Mouse (Mus musculus) T-helper 1 cell (primary cell): ENCODE measurements around the gene AI467606.

Experiments used
- in situ Hi-C: fragments of 300-600 bp; cut with MboI, MseI; formaldehyde crosslinking; loops from one replicate; pipeline ENCODE4 v1.15.1; 2025; ENCODE audit warnings: high pct_unique_total_duplicates

AI467606 gene

GRCm38 (mm10) chr7:127121061-127121910 lies 30.1 kb downstream of the AI467606 start:
- in situ Hi-C loops, result no loop called here

- in situ Hi-C loops, result no loop called here
Measured at GRCm38 (mm10) chr7:127121911-127122270, 30.7 kb downstream of the AI467606 start, which contains the start of gene Qprt. TSS of gene Qprt (minus strand) at chr7:127122226.

DNA sequence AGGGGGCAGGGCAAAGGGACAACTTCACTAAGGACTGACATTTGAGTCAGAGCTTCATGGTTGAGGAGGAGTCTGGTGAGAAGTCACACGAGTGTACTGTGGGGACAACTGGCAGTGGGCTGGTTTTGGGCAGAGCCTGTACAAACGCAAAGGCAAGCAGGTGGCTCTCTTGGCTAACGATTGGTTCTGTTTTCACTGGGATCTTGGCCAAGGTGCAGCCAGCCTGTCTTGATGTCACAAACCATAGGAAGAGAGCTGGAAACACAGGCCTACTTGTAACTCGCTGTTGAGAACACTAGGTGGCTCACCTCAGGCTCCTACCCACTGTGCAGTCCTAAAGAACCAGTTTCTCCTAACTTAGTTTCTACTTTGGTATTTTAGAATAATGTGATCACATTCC lies 38.5 kb downstream of the AI467606 start:
- in situ Hi-C loops, result no loop called here

DNA sequence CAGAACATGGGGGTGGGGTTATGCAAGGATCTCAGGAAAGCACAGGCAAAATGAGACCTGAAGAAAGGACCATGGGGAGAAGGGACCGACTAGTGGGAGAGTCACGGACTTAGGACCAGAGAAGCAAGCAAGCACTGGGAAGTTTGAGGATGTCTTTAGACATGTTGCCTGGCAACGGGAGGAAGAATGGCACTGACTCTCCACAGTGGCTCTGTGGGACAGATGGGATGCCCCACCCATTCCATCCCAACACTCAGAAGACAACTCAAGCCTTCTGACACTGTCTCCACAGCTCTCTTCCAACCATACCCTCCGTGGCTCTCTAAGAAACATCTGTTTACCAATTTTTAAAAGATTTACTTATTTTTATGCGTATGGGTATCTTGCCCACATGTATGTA lies 42.0 kb downstream of the AI467606 start:
- in situ Hi-C loops, result no loop called here

- in situ Hi-C loops, result loop anchor here (5.0 kb wide), 1 partner anchor 62 kb away; the partner anchor contains the start of gene Cd2bp2
Measured at GRCm38 (mm10) chr7:127134821-127135447, 43.8 kb downstream of the AI467606 start.

DNA sequence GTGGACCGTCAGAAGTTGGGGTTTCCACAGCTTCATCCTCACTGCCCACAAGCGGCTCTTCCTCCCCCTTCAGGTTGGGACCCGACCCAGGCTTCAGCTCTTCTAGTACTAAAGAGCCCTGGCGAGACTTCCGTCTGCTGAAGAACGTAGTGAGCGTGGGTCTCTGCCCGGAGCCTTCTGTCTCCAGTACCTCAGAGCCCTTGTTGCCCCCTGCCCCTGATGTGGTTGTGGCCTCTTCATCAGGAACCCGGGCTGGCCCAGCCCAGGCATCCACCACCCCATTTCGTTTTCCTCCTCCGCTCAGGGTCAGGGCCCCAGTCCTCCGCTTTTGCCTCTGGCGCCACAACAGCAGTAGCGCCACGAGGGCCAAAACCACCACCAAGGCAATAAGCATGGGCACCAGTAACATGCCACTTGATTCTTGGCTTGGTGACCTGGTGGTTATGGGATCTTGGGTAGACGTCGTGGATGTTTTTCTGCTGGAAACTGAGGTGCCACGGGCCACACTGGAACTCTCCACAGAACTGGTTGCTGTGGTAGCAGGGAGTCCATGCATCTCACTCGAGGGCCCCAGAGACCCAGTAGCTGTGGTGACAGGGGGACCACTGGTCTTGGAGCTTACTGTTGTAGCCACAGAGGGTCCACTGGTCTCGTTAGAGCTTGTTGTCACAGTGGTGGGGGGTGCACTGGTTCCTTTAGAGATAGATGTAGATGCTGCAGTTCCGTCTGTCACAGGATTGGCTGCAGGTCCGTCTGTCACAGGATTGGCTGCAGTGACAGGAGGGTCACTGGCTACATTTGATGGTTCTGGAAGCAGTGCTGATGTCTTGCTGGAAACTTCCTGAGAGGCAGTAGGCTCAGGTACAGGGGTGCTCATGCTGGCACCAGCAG lies 45.3 kb downstream of the AI467606 start:
- in situ Hi-C loops, result loop anchor here (5.0 kb wide), 1 partner anchor 61 kb away; the partner anchor contains the start of gene Cd2bp2

DNA sequence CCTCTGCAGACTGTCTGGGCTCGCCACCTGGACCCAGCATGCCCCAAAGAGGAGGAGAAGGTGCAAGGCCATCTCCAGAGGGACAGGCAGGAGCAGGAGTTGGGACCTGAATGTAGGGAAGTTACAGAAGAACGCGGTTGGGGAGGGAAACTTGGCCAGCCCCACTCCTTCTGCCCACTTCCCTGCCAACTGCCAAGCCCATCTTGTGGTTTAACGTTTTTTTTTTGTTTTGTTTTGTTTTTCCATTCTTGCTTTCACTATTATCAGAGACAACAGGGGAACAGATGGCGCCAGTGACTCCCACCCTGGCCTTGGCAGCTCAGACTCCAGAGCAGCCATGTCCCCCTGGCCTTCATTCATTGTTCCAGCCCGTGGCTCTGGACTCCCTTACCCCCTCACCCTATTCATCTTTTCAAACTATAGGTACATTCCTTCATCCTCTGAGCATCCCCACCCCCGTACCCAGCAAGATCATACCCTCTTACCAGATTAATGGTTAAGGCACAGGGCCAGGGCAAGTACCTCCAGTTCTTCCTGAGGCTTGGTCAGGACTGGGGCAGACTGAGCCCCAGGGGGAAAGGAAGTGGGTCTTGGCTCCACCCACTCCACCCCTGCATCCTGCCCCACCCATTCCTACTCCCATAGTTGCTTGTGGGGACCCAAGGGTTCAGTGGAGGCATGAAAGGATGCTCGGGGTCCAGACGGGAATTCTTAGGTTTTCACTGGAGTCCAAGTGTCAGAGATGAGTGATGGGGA lies 46.3 kb downstream of the AI467606 start, which contains the start of gene Spn:
Gene Spn (minus strand): TSS at position 562 of the 756 bp plus-strand sequence.
- in situ Hi-C loops, result loop anchor here (5.0 kb wide), 1 partner anchor 60 kb away; the partner anchor contains the start of gene Cd2bp2

GRCm38 (mm10) chr7:127139100-127139499 lies 47.9 kb downstream of the AI467606 start:
- in situ Hi-C loops, result loop anchor here (5.0 kb wide), 1 partner anchor 58 kb away; the partner anchor contains the start of gene Cd2bp2

- in situ Hi-C loops, result loop anchor here (5.0 kb wide), 1 partner anchor 58 kb away; the partner anchor contains the start of gene Cd2bp2
Measured at GRCm38 (mm10) chr7:127139562-127139961, 48.4 kb downstream of the AI467606 start.

DNA sequence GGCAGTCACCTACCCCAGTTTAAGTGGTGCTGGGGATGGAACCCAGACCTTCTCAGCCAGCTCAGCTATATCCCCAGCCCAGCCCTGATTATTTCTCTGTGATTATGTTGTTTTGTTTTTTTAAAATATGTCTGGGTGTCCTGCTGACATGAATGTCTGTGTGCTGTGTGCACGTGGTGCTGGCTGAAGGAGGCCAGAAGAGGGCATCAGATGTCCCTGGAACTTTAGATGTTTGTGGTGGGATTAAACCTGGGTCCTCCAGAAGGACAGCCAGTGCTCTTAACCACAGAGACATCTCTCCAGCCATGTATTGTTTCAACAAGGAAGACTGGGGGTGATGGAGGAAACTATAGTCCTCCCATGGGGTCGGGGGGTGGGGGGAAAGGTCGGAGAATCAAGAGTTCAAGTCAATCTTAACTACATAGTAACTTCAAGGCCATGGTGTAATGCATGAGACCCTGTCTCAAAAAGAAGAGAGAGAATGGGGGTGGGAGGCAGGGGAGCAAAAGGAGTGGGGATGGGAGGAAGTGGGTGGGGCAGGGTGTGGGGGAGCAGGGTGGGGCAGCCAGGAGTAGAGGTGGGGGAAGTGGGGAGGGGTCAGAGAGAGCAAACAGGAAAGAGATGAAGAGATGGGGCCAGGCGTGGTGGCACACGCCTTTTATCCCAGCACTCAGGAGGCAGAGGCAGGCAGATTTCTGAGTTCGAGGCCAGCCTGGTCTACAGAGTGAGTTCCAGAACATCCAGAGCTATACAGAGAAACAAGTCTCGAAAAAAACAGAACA lies 49.7 kb downstream of the AI467606 start:
- in situ Hi-C loops, result no loop called here

DNA sequence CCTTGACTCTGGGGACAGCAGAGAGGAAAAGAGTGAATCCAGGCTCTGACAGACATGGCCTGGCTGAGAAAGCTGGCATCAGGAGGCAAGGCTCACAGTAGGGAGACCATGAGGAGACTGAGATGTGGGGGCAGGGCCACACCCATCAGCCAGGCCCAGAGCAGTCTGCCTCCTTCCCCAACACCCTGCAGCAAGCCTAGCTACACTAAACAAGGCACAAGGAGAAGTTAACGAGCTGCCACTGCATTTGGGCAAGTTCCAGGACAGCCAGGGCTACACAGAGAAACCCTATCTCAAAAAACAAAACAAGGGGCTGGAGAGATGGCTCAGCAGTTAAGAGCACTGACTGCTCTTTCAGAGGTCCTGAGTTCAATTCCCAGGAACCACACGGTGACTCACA lies 51.1 kb downstream of the AI467606 start:
- in situ Hi-C loops, result no loop called here

- in situ Hi-C loops, result no loop called here
Measured at GRCm38 (mm10) chr7:127142666-127143065, 51.5 kb downstream of the AI467606 start.
